Mouse (Mus musculus): ENCODE measurements around the gene Mettl8.

GRCm38 (mm10) chr2:70918516-70918915 lies 136.9 kb downstream of the Mettl8 start:
- no peak for TF ChIP-seq CTCF (IDR thresholded peaks at IDR 0.05; ENCODE audit: low read depth, low read length)
- TF ChIP-seq GATA1 (IDR thresholded peaks at IDR 0.05; ENCODE audit: borderline replicate concordance, low read length): no peak
- no peak for TF ChIP-seq POLR2AphosphoS5 (IDR thresholded peaks at IDR 0.05; ENCODE audit: insufficient replicate concordance, low read depth, low read length)
- no peak for TF ChIP-seq GATA2 (IDR thresholded peaks at IDR 0.05; ENCODE audit: borderline replicate concordance, low read depth, low read length)

Measured in G1E (cell line).